Mouse (Mus musculus) T-cell, adult 2 months (primary cell): ENCODE measurements at regions not wholly inside any gene's neighbourhood (a gene's known extent, or its start where the extent isn't known, plus 50 kb on each side); places are given as distances from the start of the nearest gene placed in this dataset.
A peak's percentile ranks its signal among the peaks of the same experiment; 100 is the strongest.
"Not testable (repeated sequence)": the region's sequence is repeated elsewhere in the genome, so short reads cannot be mapped to it uniquely, and the experiment has no call there.

Experiments used
- DNase-seq: peaks from one replicate; pipeline ENCODE4 v3.0.0; 2022; ENCODE audit warnings: low spot score

GRCm38 (mm10) chr7:75360874-75361273 lies 51.8 kb upstream of the Sv2b start:
- DNase-seq: no peak

GRCm38 (mm10) chr7:75362541-75362940 lies 53.5 kb upstream of the Sv2b start:
- peak; percentile 80 for DNase-seq

- no peak for DNase-seq
Observed at GRCm38 (mm10) chr7:75365480-75365879, 56.4 kb upstream of the Sv2b start.

- DNase-seq: peak; percentile 73
Observed at GRCm38 (mm10) chr7:75366285-75366882, 57.3 kb upstream of the Sv2b start.

- DNase-seq: no peak
Observed at GRCm38 (mm10) chr7:75368315-75368714, 59.3 kb upstream of the Sv2b start.

- no peak for DNase-seq
Observed at GRCm38 (mm10) chr7:75369366-75369765, 60.3 kb upstream of the Sv2b start.

GRCm38 (mm10) chr7:75370595-75371519 lies 61.8 kb upstream of the Sv2b start:
- peak; percentile 80 for DNase-seq

GRCm38 (mm10) chr7:75371520-75371876 lies 62.4 kb upstream of the Sv2b start:
- DNase-seq: no peak

- DNase-seq: peak; percentile 85
Observed at GRCm38 (mm10) chr7:75371991-75372390, 62.9 kb upstream of the Sv2b start.

- DNase-seq: no peak
Observed at GRCm38 (mm10) chr7:75372892-75373444, 63.9 kb upstream of the Sv2b start.

- DNase-seq: no peak
Observed at GRCm38 (mm10) chr7:75374506-75374905, 65.4 kb upstream of the Sv2b start.

- no peak for DNase-seq
Observed at GRCm38 (mm10) chr7:75379595-75379994, 70.5 kb upstream of the Sv2b start.

GRCm38 (mm10) chr7:75384506-75384911 lies 70.8 kb upstream of the Akap13 start:
- DNase-seq: peak; percentile 51

GRCm38 (mm10) chr7:75387033-75387432 lies 68.3 kb upstream of the Akap13 start:
- DNase-seq: no peak

GRCm38 (mm10) chr7:75387821-75388431 lies 67.4 kb upstream of the Akap13 start:
- DNase-seq: no peak

- no peak for DNase-seq
Observed at GRCm38 (mm10) chr7:75390162-75390561, 65.2 kb upstream of the Akap13 start.

GRCm38 (mm10) chr7:75392783-75393182 lies 62.6 kb upstream of the Akap13 start:
- DNase-seq: no peak

- DNase-seq: no peak
Observed at GRCm38 (mm10) chr7:75393466-75393865, 61.9 kb upstream of the Akap13 start.

GRCm38 (mm10) chr7:75394866-75395580 lies 60.3 kb upstream of the Akap13 start:
- DNase-seq: no peak

- DNase-seq: no peak
Observed at GRCm38 (mm10) chr7:75397559-75397958, 57.8 kb upstream of the Akap13 start.

GRCm38 (mm10) chr7:75398480-75398879 lies 56.9 kb upstream of the Akap13 start:
- DNase-seq: not testable (repeated sequence)
